Mouse (Mus musculus): ENCODE data around the gene Cacna2d2. TPM values are rescaled to one million over a fixed set of nuclear protein-coding genes. Genes with fewer than 3 reads are reported as not detected.

Cacna2d2 gene
- total and polyA plus RNA-seq, 2 experiments: not detected

- no peaks in the 10 kb centered on the region for H3K79me2 ChIP-seq (ENCODE audit: control insufficient read depth, insufficient read depth, low read length)
- TF ChIP-seq CTCF (IDR thresholded peaks at IDR 0.05; ENCODE audit: low read depth, low read length) (no peak), POLR2A (IDR thresholded peaks at IDR 0.05; ENCODE audit: extremely low read depth, insufficient read depth, low read length) (no peak)
- H3K4me3 ChIP-seq (ENCODE audit: insufficient read depth, low read depth, low read length): no peak overlapping the region
- H3K27ac ChIP-seq (replicated peaks; ENCODE audit: insufficient read depth, low read depth, low read length): no peak overlapping the region
- no peaks in the 10 kb centered on the region for H3K4me1 ChIP-seq (ENCODE audit: control insufficient read depth, insufficient read depth, low read length)
- H3K9ac ChIP-seq (ENCODE audit: low read depth, low read length): no peak overlapping the region
- H3K27me3 ChIP-seq (ENCODE audit: control insufficient read depth, insufficient read depth, low read length): no peaks in the 10 kb centered on the region
- H3K36me3 ChIP-seq (ENCODE audit: control insufficient read depth, insufficient read depth, low read length): no peaks in the 10 kb centered on the region
- DNase-seq (ENCODE audit: extremely low read depth, low read depth, low spot score): no peak
- WGBS: 21% methylated on average over 8 of the region's 8 CpGs
These were observed 53.7 kb downstream of the Cacna2d2 start for GRCm38 (mm10) chr9:107453151-107453550.

DNA sequence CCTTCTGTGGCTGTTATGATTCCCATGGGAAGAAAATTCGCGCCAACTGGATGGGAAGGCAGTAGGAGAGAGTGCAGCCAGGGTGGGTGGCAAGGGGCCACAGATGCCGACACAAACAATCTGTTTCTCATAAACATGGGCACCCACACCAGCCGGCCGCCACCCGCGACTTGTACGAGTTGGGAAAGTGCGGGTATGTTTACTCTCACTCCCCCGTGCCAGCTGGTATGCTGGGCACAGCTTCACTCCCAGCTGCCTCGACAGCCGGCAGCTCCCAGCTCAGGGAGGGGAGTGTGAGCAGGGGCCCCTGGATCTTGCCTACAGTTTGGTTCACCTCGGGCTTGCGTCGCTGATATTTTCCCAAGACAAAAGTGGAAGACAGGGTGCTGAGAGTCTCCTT lies 57.3 kb downstream of the Cacna2d2 start:
- no peaks in the 10 kb centered on the region for H3K36me3 ChIP-seq (ENCODE audit: control insufficient read depth, insufficient read depth, low read length)
- 65% methylated on average over 15 of the region's 15 CpGs for WGBS
- H3K9ac ChIP-seq (ENCODE audit: low read depth, low read length): no peak overlapping the region
- no peaks in the 10 kb centered on the region for H3K4me1 ChIP-seq (ENCODE audit: control insufficient read depth, insufficient read depth, low read length)
- no peak for TF ChIP-seq POLR2A (IDR thresholded peaks at IDR 0.05; ENCODE audit: extremely low read depth, insufficient read depth, low read length)
- no peak for TF ChIP-seq CTCF (IDR thresholded peaks at IDR 0.05; ENCODE audit: low read depth, low read length)
- no peak overlapping the region for H3K27ac ChIP-seq (replicated peaks; ENCODE audit: insufficient read depth, low read depth, low read length)
- no peak for DNase-seq (ENCODE audit: extremely low read depth, low read depth, low spot score)
- no peaks in the 10 kb centered on the region for H3K79me2 ChIP-seq (ENCODE audit: control insufficient read depth, insufficient read depth, low read length)
- H3K27me3 ChIP-seq (ENCODE audit: control insufficient read depth, insufficient read depth, low read length): no peaks in the 10 kb centered on the region
- no peak overlapping the region for H3K4me3 ChIP-seq (ENCODE audit: insufficient read depth, low read depth, low read length)

DNA sequence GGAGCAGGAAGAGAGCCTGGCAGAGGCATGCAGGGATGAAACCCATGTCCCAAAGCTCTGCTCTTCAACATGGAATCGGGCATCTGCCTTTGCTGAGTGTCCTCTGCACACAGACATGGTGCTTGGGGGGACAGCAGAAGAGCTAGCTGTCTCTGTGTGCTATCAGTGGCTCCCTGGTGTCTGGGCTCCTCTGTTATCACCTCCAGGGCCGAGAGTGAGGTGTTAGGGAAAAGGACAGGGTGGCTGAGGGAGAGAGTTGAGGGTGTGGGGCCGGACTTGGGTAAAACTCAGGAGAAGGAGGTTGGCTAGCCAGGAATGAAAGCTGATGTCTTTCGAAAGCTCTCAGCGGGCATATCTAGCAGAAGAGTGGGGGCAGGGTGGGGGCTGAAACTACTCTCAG lies 63.5 kb downstream of the Cacna2d2 start:
- TF ChIP-seq CTCF (IDR thresholded peaks at IDR 0.05; ENCODE audit: low read depth, low read length) (no peak), POLR2A (IDR thresholded peaks at IDR 0.05; ENCODE audit: extremely low read depth, insufficient read depth, low read length) (no peak)
- 68% methylated on average over 5 of the region's 5 CpGs for WGBS
- H3K79me2 ChIP-seq (ENCODE audit: control insufficient read depth, insufficient read depth, low read length): no peaks in the 10 kb centered on the region
- H3K9ac ChIP-seq (ENCODE audit: low read depth, low read length): no peak overlapping the region
- no peaks in the 10 kb centered on the region for H3K27me3 ChIP-seq (ENCODE audit: control insufficient read depth, insufficient read depth, low read length)
- H3K4me3 ChIP-seq (ENCODE audit: insufficient read depth, low read depth, low read length): no peak overlapping the region
- no peaks in the 10 kb centered on the region for H3K4me1 ChIP-seq (ENCODE audit: control insufficient read depth, insufficient read depth, low read length)
- DNase-seq (ENCODE audit: extremely low read depth, low read depth, low spot score): no peak
- no peaks in the 10 kb centered on the region for H3K36me3 ChIP-seq (ENCODE audit: control insufficient read depth, insufficient read depth, low read length)
- H3K27ac ChIP-seq (replicated peaks; ENCODE audit: insufficient read depth, low read depth, low read length): no peak overlapping the region

GRCm38 (mm10) chr9:107463509-107463908 lies 64.1 kb downstream of the Cacna2d2 start:
- Histone ChIP-seq H3K4me1 (ENCODE audit: control insufficient read depth, insufficient read depth, low read length) (no peaks in the 10 kb centered on the region), H3K36me3 (ENCODE audit: control insufficient read depth, insufficient read depth, low read length) (no peaks in the 10 kb centered on the region), H3K27me3 (ENCODE audit: control insufficient read depth, insufficient read depth, low read length) (no peaks in the 10 kb centered on the region), H3K79me2 (ENCODE audit: control insufficient read depth, insufficient read depth, low read length) (no peaks in the 10 kb centered on the region), H3K9ac (ENCODE audit: low read depth, low read length) (no peak overlapping the region), H3K4me3 (ENCODE audit: insufficient read depth, low read depth, low read length) (no peak overlapping the region), H3K27ac (replicated peaks; ENCODE audit: insufficient read depth, low read depth, low read length) (no peak overlapping the region)
- TF ChIP-seq POLR2A (IDR thresholded peaks at IDR 0.05; ENCODE audit: extremely low read depth, insufficient read depth, low read length): no peak
- TF ChIP-seq CTCF (IDR thresholded peaks at IDR 0.05; ENCODE audit: low read depth, low read length): peak; percentile 87
- 18% methylated on average over 7 of the region's 7 CpGs for WGBS
- DNase-seq (ENCODE audit: extremely low read depth, low read depth, low spot score): peak; percentile 20

GRCm38 (mm10) chr9:107464130-107464529 lies 64.7 kb downstream of the Cacna2d2 start:
- WGBS: 22% methylated on average over 9 of the region's 9 CpGs
- DNase-seq (ENCODE audit: extremely low read depth, low read depth, low spot score): no peak
- Histone ChIP-seq H3K36me3 (ENCODE audit: control insufficient read depth, insufficient read depth, low read length) (no peaks in the 10 kb centered on the region), H3K27me3 (ENCODE audit: control insufficient read depth, insufficient read depth, low read length) (no peaks in the 10 kb centered on the region), H3K4me3 (ENCODE audit: insufficient read depth, low read depth, low read length) (no peak overlapping the region), H3K9ac (ENCODE audit: low read depth, low read length) (no peak overlapping the region), H3K4me1 (ENCODE audit: control insufficient read depth, insufficient read depth, low read length) (no peaks in the 10 kb centered on the region), H3K79me2 (ENCODE audit: control insufficient read depth, insufficient read depth, low read length) (no peaks in the 10 kb centered on the region), H3K27ac (replicated peaks; ENCODE audit: insufficient read depth, low read depth, low read length) (no peak overlapping the region)
- no peak for TF ChIP-seq POLR2A (IDR thresholded peaks at IDR 0.05; ENCODE audit: extremely low read depth, insufficient read depth, low read length)
- TF ChIP-seq CTCF (IDR thresholded peaks at IDR 0.05; ENCODE audit: low read depth, low read length): no peak

DNA sequence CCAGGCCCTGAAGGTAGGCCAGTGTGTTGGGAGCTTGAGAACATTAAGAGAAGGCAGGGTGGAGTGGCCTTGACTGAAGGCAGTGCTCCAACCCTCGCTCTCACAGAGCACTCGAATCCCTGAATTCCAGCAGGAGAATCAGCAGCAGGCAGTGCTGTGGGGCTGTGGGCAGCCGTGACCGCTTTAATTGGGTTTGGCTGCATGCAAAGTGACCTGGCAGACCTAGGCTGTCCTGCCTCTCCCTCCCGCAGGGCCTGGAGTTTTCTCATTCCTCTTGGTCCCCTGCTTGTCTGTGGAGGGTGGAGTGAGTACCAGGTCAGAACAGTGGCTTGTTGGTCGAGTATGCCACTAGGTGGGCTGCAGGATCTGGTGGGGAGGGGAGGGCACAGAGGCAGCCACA lies 66.2 kb downstream of the Cacna2d2 start:
- no peak overlapping the region for H3K9ac ChIP-seq (ENCODE audit: low read depth, low read length)
- TF ChIP-seq POLR2A (IDR thresholded peaks at IDR 0.05; ENCODE audit: extremely low read depth, insufficient read depth, low read length) (no peak), CTCF (IDR thresholded peaks at IDR 0.05; ENCODE audit: low read depth, low read length) (no peak)
- DNase-seq (ENCODE audit: extremely low read depth, low read depth, low spot score): no peak
- H3K4me3 ChIP-seq (ENCODE audit: insufficient read depth, low read depth, low read length): no peak overlapping the region
- H3K79me2 ChIP-seq (ENCODE audit: control insufficient read depth, insufficient read depth, low read length): no peaks in the 10 kb centered on the region
- H3K27ac ChIP-seq (replicated peaks; ENCODE audit: insufficient read depth, low read depth, low read length): no peak overlapping the region
- 62% methylated on average over 6 of the region's 6 CpGs for WGBS
- no peaks in the 10 kb centered on the region for H3K27me3 ChIP-seq (ENCODE audit: control insufficient read depth, insufficient read depth, low read length)
- no peaks in the 10 kb centered on the region for H3K4me1 ChIP-seq (ENCODE audit: control insufficient read depth, insufficient read depth, low read length)
- H3K36me3 ChIP-seq (ENCODE audit: control insufficient read depth, insufficient read depth, low read length): no peaks in the 10 kb centered on the region
